Mouse (Mus musculus): Measurements from ENCODE around the gene Gpr179.

DNA sequence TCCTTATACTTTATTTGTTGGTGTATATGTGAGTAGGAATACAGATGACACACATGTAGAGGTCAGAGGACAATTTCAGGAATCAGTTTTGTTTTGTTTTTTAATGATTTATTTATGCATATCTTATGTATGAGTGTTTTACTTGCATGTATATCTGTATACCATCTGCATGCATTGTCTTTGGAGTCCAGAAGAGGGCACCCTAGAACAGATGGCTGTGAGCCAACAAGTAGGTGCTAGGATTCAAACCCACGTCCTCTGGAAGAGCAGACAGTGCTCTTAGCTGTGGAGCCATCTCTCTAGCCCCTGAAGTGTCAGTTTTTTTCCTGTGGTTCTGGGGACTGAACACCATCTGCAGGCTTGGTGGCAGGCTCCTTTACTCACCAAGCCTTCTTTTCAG is 26.7 kb downstream of the Gpr179 start:
- no peak for TF ChIP-seq USF1 (IDR thresholded peaks at IDR 0.05; ENCODE audit: low read depth)
- TF ChIP-seq POLR2A (IDR thresholded peaks at IDR 0.05; ENCODE audit: insufficient read length, low read depth): no peak
- no peak for TF ChIP-seq SRF (IDR thresholded peaks at IDR 0.05; ENCODE audit: control insufficient read depth, insufficient read length, low read depth)
- TF ChIP-seq TCF12 (IDR thresholded peaks at IDR 0.05; ENCODE audit: insufficient read depth, poor library complexity, severe bottlenecking): no peak
- no peak for TF ChIP-seq E2F4 (IDR thresholded peaks at IDR 0.05; ENCODE audit: insufficient read depth)
- TF ChIP-seq REST (IDR thresholded peaks at IDR 0.05; ENCODE audit: insufficient read depth, insufficient read length): no peak
- no peak for TF ChIP-seq MYOG (IDR thresholded peaks at IDR 0.05; ENCODE audit: control insufficient read depth in 1 of 3, insufficient read depth in 1 of 3, insufficient read length in 2 of 3, low read depth in 2 of 3)
- no peak for TF ChIP-seq MAX (IDR thresholded peaks at IDR 0.05; ENCODE audit: low read depth)
- TF ChIP-seq MYOD1 (IDR thresholded peaks at IDR 0.05; ENCODE audit: control insufficient read depth in 1 of 3, insufficient read length in 2 of 3, low read depth in 2 of 3): no peak
- TF ChIP-seq CEBPB (IDR thresholded peaks at IDR 0.05; ENCODE audit: insufficient read depth, poor library complexity, severe bottlenecking): no peak
- no peak for TF ChIP-seq POLR2AphosphoS2 (IDR thresholded peaks at IDR 0.05; ENCODE audit: insufficient read length, low read depth)

All from myocyte (in vitro differentiated cells).